Mouse (Mus musculus): Measurements from ENCODE around the gene Coq5. TPM values are rescaled to one million over a fixed set of nuclear protein-coding genes. Genes with fewer than 3 reads are reported as not detected.

Gene Coq5
- polyA plus RNA-seq, 1 experiment from 2014 or later = 57.3 TPM

GRCm38 (mm10) chr5:115271931-115272811, 7.3 kb upstream of the Coq5 start:
- peak overlapping the region; percentile 66 for H3K4me2 ChIP-seq
- peak overlapping the region; percentile 95 for H3K9ac ChIP-seq
- H3K36me3 ChIP-seq = no peaks in the 10 kb centered on the region
- H3K27ac ChIP-seq (replicated peaks) = peak overlapping the region; percentile 88
- H3K4me1 ChIP-seq (replicated peaks) = peaks cover 42% of the 10 kb centered on the region
- H3K4me3 ChIP-seq = peak overlapping the region; percentile 83
- H3K9me3 ChIP-seq = no peaks in the 10 kb centered on the region
- ATAC-seq (ENCODE audit: low FRiP score, low read depth) = 0 out of 2 replicates have a peak, but pooled peaks have one; percentile 4
- H3K27me3 ChIP-seq = no peaks in the 10 kb centered on the region
- WGBS = under 1% methylated on average over 62 of the region's 77 CpGs

GRCm38 (mm10) chr5:115272812-115273548, 6.5 kb upstream of the Coq5 start, which contains the start of gene Rnf10:
Gene Rnf10, minus strand, starts transcription at chr5:115272898.
- Histone ChIP-seq H3K9me3 (no peaks in the 10 kb centered on the region), H3K27me3 (no peaks in the 10 kb centered on the region), H3K4me2 (peak within 1 kb of the TSS; percentile 66), H3K36me3 (no peaks in the 10 kb centered on the region), H3K4me1 (replicated peaks) (peaks cover 38% of the 10 kb centered on the region), H3K27ac (replicated peaks) (peak within 1 kb of the TSS; percentile 88), H3K4me3 (peak within 1 kb of the TSS; percentile 83), H3K9ac (peak within 1 kb of the TSS; percentile 95)
- WGBS = 13% methylated on average over 26 of the region's 26 CpGs
- ATAC-seq (ENCODE audit: low FRiP score, low read depth) = peak; percentile 91

GRCm38 (mm10) chr5:115273549-115274135, 5.8 kb upstream of the Coq5 start:
- no peak for ATAC-seq (ENCODE audit: low FRiP score, low read depth)
- Histone ChIP-seq H3K4me1 (replicated peaks) (peaks cover 35% of the 10 kb centered on the region), H3K36me3 (no peaks in the 10 kb centered on the region), H3K4me3 (peak overlapping the region; percentile 83), H3K27me3 (no peaks in the 10 kb centered on the region), H3K9ac (peak overlapping the region; percentile 95; the same call in 1 of the 2 replicates), H3K4me2 (peak overlapping the region; percentile 66), H3K9me3 (no peaks in the 10 kb centered on the region), H3K27ac (replicated peaks) (peak overlapping the region; percentile 88)
- WGBS = 75% methylated on average over 6 of the region's 6 CpGs

GRCm38 (mm10) chr5:115274353-115274752, 5.1 kb upstream of the Coq5 start:
- WGBS = 69% methylated on average over 1 of the region's 1 CpGs
- ATAC-seq (ENCODE audit: low FRiP score, low read depth) = no peak
- H3K27me3 ChIP-seq = no peaks in the 10 kb centered on the region

GRCm38 (mm10) chr5:115274771-115275170, 4.7 kb upstream of the Coq5 start:
- Histone ChIP-seq H3K9ac (no peak overlapping the region), H3K9me3 (no peaks in the 10 kb centered on the region), H3K36me3 (no peaks in the 10 kb centered on the region), H3K4me3 (no peak overlapping the region), H3K27ac (replicated peaks) (no peak overlapping the region), H3K4me2 (no peak overlapping the region), H3K27me3 (no peaks in the 10 kb centered on the region), H3K4me1 (replicated peaks) (peaks cover 25% of the 10 kb centered on the region)
- 97% methylated on average over 1 of the region's 1 CpGs for WGBS
- ATAC-seq (ENCODE audit: low FRiP score, low read depth) = no peak

More at GRCm38 (mm10) chr5:115274353-115274752, 5.1 kb upstream of the Coq5 start:
- no peak overlapping the region for H3K9ac ChIP-seq
- peaks cover 29% of the 10 kb centered on the region for H3K4me1 ChIP-seq (replicated peaks)
- H3K4me3 ChIP-seq = no peak overlapping the region
- no peaks in the 10 kb centered on the region for H3K9me3 ChIP-seq
- no peaks in the 10 kb centered on the region for H3K36me3 ChIP-seq
- no peak overlapping the region for H3K4me2 ChIP-seq
- H3K27ac ChIP-seq (replicated peaks) = no peak overlapping the region

- Histone ChIP-seq H3K4me2 (no peak overlapping the region), H3K9me3 (no peaks in the 10 kb centered on the region), H3K27ac (replicated peaks) (no peak overlapping the region), H3K9ac (no peak overlapping the region), H3K4me1 (replicated peaks) (peaks cover 19% of the 10 kb centered on the region), H3K27me3 (no peaks in the 10 kb centered on the region), H3K36me3 (no peaks in the 10 kb centered on the region), H3K4me3 (no peak overlapping the region)
- WGBS = 32% methylated on average over 14 of the region's 14 CpGs
- ATAC-seq (ENCODE audit: low FRiP score, low read depth) = no peak
Observed at GRCm38 (mm10) chr5:115275998-115276397, 3.5 kb upstream of the Coq5 start.

GRCm38 (mm10) chr5:115278053-115278452, 1.4 kb upstream of the Coq5 start:
- ATAC-seq (ENCODE audit: low FRiP score, low read depth) = no peak
- no peak overlapping the region for H3K27ac ChIP-seq (replicated peaks)
- H3K4me2 ChIP-seq = no peak overlapping the region
- no peaks in the 10 kb centered on the region for H3K27me3 ChIP-seq
- peaks cover 15% of the 10 kb centered on the region for H3K4me1 ChIP-seq (replicated peaks)
- H3K4me3 ChIP-seq = no peak overlapping the region
- no peaks in the 10 kb centered on the region for H3K9me3 ChIP-seq
- WGBS = 88% methylated on average over 1 of the region's 1 CpGs
- no peaks in the 10 kb centered on the region for H3K36me3 ChIP-seq
- no peak overlapping the region for H3K9ac ChIP-seq

- Histone ChIP-seq H3K36me3 (peaks cover 5% of the 10 kb centered on the region; the same call in 1 of the 2 replicates), H3K9ac (no peak overlapping the region), H3K27ac (replicated peaks) (no peak overlapping the region), H3K9me3 (no peaks in the 10 kb centered on the region), H3K27me3 (no peaks in the 10 kb centered on the region), H3K4me3 (no peak overlapping the region), H3K4me1 (replicated peaks) (peaks cover 8% of the 10 kb centered on the region), H3K4me2 (no peak overlapping the region)
- no peak for ATAC-seq (ENCODE audit: low FRiP score, low read depth)
- 63% methylated on average over 2 of the region's 2 CpGs for WGBS
Observed at GRCm38 (mm10) chr5:115278785-115279184, 681 bp upstream of the Coq5 start.

- 8% methylated on average over 17 of the region's 17 CpGs for WGBS
- H3K27ac ChIP-seq (replicated peaks) = peak overlapping the region; percentile 75
- peak overlapping the region; percentile 93 for H3K4me2 ChIP-seq
- H3K27me3 ChIP-seq = no peaks in the 10 kb centered on the region
- H3K4me1 ChIP-seq (replicated peaks) = peaks cover 7% of the 10 kb centered on the region
- H3K9me3 ChIP-seq = no peaks in the 10 kb centered on the region
- H3K4me3 ChIP-seq = peak overlapping the region; percentile 98
- no peak for ATAC-seq (ENCODE audit: low FRiP score, low read depth)
- peak overlapping the region; percentile 92 for H3K9ac ChIP-seq
- H3K36me3 ChIP-seq = peaks cover 16% of the 10 kb centered on the region
Observed at GRCm38 (mm10) chr5:115280050-115280687, 703 bp downstream of the Coq5 start.

- Histone ChIP-seq H3K27ac (replicated peaks) (no peak overlapping the region), H3K4me2 (no peak overlapping the region), H3K9ac (no peak overlapping the region), H3K27me3 (no peaks in the 10 kb centered on the region), H3K9me3 (no peaks in the 10 kb centered on the region), H3K36me3 (peaks cover 24% of the 10 kb centered on the region), H3K4me1 (replicated peaks) (peaks cover 7% of the 10 kb centered on the region), H3K4me3 (no peak overlapping the region)
- 94% methylated on average over 3 of the region's 3 CpGs for WGBS
- ATAC-seq (ENCODE audit: low FRiP score, low read depth) = no peak
Observed at GRCm38 (mm10) chr5:115284735-115285134, 5.3 kb downstream of the Coq5 start.

- no peak overlapping the region for H3K4me3 ChIP-seq
- H3K9me3 ChIP-seq = no peaks in the 10 kb centered on the region
- 92% methylated on average over 8 of the region's 8 CpGs for whole genome bisulfite sequencing
- peaks cover 18% of the 10 kb centered on the region for H3K4me1 ChIP-seq (replicated peaks)
- H3K4me2 ChIP-seq = no peak overlapping the region
- no peak overlapping the region for H3K9ac ChIP-seq
- no peak for ATAC-seq (ENCODE audit: low FRiP score, low read depth)
- H3K27ac ChIP-seq (replicated peaks) = no peak overlapping the region
- H3K36me3 ChIP-seq = peaks cover 62% of the 10 kb centered on the region
- H3K27me3 ChIP-seq = no peaks in the 10 kb centered on the region
Observed at GRCm38 (mm10) chr5:115294173-115294572, 14.7 kb downstream of the Coq5 start.
